Comparison of ENCODE assay signal across 26 mouse cellular contexts in genomic region chr11:30131640-30132039, GRCm38 (mm10).
DNase-seq lines count a peak whose midpoint lies in the region; ATAC-seq and TF ChIP-seq lines count a peak whose summit lies in the region.
"Had no signal": no experiment of that assay in that cellular context is flagged by ENCODE, and none has a peak within 500 bp of the region (broad histone marks: within the 10 kb centered on the region; RNA-seq: fewer than 3 reads in every experiment).

No protein-coding gene starts in this region.

- H3K4me3 ChIP-seq in embryonic facial prominence, embryonic 11.5 days (ENCODE audit: low read depth, low read length): no peak overlapping the region
- H3K4me3 ChIP-seq in embryonic facial prominence, embryonic 10.5 days: no peak overlapping the region
- H3K4me3 ChIP-seq in heart, embryonic 13.5 days: no peak overlapping the region
- H3K4me3 ChIP-seq in liver, adult 2 months (ENCODE audit: insufficient read depth, low read depth, low read length): no peak overlapping the region
- no peak overlapping the region for H3K4me3 ChIP-seq in liver, postnatal 0 days (ENCODE audit: low read depth, low read length)
- H3K4me3 ChIP-seq: embryonic facial prominence, embryonic 12.5 days; erythroblast, embryonic 14.5 days; forebrain, embryonic 12.5 days; forebrain, embryonic 15.5 days; heart, adult 2 months had no signal

- no peak for ATAC-seq in embryonic facial prominence, embryonic 11.5 days (replicated peaks; ENCODE audit: insufficient number of reproducible peaks, low FRiP score, low TSS enrichment, low read depth)
- ATAC-seq in heart, embryonic 13.5 days (ENCODE audit: extremely low read depth, insufficient number of reproducible peaks, low FRiP score, low TSS enrichment): no peak; the same call in 1 of the 2 replicates
- no peak for ATAC-seq in liver, postnatal 0 days
- ATAC-seq: activated CD4-positive, CD25-positive, alpha-beta regulatory T cell, adult 4 months; forebrain, embryonic 15.5 days; hindbrain, postnatal 0 days; inflammation-experienced regulatory T-cells, adult 6 months; intestine, embryonic 16.5 days had no signal

- H3K36me3 ChIP-seq in embryonic facial prominence, embryonic 11.5 days (replicated peaks; ENCODE audit: control insufficient read depth, insufficient read depth, low read depth, low read length): peaks cover 5% of the 10 kb centered on the region
- peaks cover 93% of the 10 kb centered on the region for H3K36me3 ChIP-seq in embryonic facial prominence, embryonic 10.5 days (replicated peaks)
- peaks cover 100% of the 10 kb centered on the region for H3K36me3 ChIP-seq in heart, embryonic 13.5 days
- peaks cover 63% of the 10 kb centered on the region for H3K36me3 ChIP-seq in liver, adult 2 months (ENCODE audit: control insufficient read depth, insufficient read depth, low read length)
- H3K36me3 ChIP-seq in liver, postnatal 0 days (replicated peaks; ENCODE audit: insufficient read depth, low read length): peaks cover 63% of the 10 kb centered on the region

- no peak for TF ChIP-seq CTCF in liver, adult 2 months (IDR thresholded peaks at IDR 0.05; ENCODE audit: low read depth, low read length)
- no peak for TF ChIP-seq CTCF in liver, postnatal 0 days (IDR thresholded peaks at IDR 0.05; ENCODE audit: low read depth)

- WGBS in embryonic facial prominence, embryonic 11.5 days: 70% methylated on average over 4 of the region's 4 CpGs
- 82% methylated on average over 4 of the region's 4 CpGs for WGBS in embryonic facial prominence, embryonic 10.5 days
- 52% methylated on average over 4 of the region's 4 CpGs for WGBS in heart, embryonic 13.5 days
- WGBS in liver, adult 2 months: 81% methylated on average over 4 of the region's 4 CpGs
- 64% methylated on average over 4 of the region's 4 CpGs for WGBS in liver, postnatal 0 days (ENCODE audit: insufficient replicate concordance)

- H3K4me2 ChIP-seq in embryonic facial prominence, embryonic 11.5 days (ENCODE audit: low read depth, low read length): no peak overlapping the region
- no peak overlapping the region for H3K4me2 ChIP-seq in heart, embryonic 13.5 days
- no peak overlapping the region for H3K4me2 ChIP-seq in liver, postnatal 0 days (ENCODE audit: low read depth, low read length)
- H3K4me2 ChIP-seq: embryonic facial prominence, embryonic 12.5 days; forebrain, embryonic 12.5 days; forebrain, embryonic 15.5 days; hindbrain, embryonic 14.5 days had no signal

- no peaks in the 10 kb centered on the region for H3K4me1 ChIP-seq in embryonic facial prominence, embryonic 11.5 days (ENCODE audit: control insufficient read depth, insufficient read depth, low read length)
- H3K4me1 ChIP-seq in embryonic facial prominence, embryonic 10.5 days: no peaks in the 10 kb centered on the region
- H3K4me1 ChIP-seq in heart, embryonic 13.5 days: peaks cover 27% of the 10 kb centered on the region
- peaks cover 2% of the 10 kb centered on the region; the same call in 1 of the 2 replicates for H3K4me1 ChIP-seq in liver, adult 2 months (ENCODE audit: control insufficient read depth, insufficient read depth, low read length)
- no peaks in the 10 kb centered on the region for H3K4me1 ChIP-seq in liver, postnatal 0 days (ENCODE audit: insufficient read depth)
- H3K4me1 ChIP-seq: embryonic facial prominence, embryonic 12.5 days; forebrain, embryonic 12.5 days; forebrain, embryonic 15.5 days had no signal

- no peaks in the 10 kb centered on the region for H3K79me2 ChIP-seq in liver, adult 2 months (ENCODE audit: control insufficient read depth, insufficient read depth, low read length)

- H3K27me3 ChIP-seq in embryonic facial prominence, embryonic 11.5 days (ENCODE audit: control insufficient read depth, insufficient read depth, low read length): no peaks in the 10 kb centered on the region
- no peaks in the 10 kb centered on the region for H3K27me3 ChIP-seq in embryonic facial prominence, embryonic 10.5 days (replicated peaks; ENCODE audit: low read depth, poor library complexity, severe bottlenecking)
- no peaks in the 10 kb centered on the region for H3K27me3 ChIP-seq in heart, embryonic 13.5 days (replicated peaks)
- no peaks in the 10 kb centered on the region for H3K27me3 ChIP-seq in liver, adult 2 months (ENCODE audit: control insufficient read depth, insufficient read depth, low read length)
- H3K27me3 ChIP-seq in liver, postnatal 0 days (ENCODE audit: insufficient read depth, low read length): no peaks in the 10 kb centered on the region
- H3K27me3 ChIP-seq: embryonic facial prominence, embryonic 12.5 days; forebrain, embryonic 12.5 days; forebrain, embryonic 15.5 days had no signal

- no peak overlapping the region for H3K27ac ChIP-seq in embryonic facial prominence, embryonic 11.5 days (replicated peaks; ENCODE audit: low read depth, low read length)
- no peak overlapping the region for H3K27ac ChIP-seq in embryonic facial prominence, embryonic 10.5 days (replicated peaks)
- peak overlapping the region; percentile 37 for H3K27ac ChIP-seq in heart, embryonic 13.5 days (replicated peaks)
- no peak overlapping the region for H3K27ac ChIP-seq in liver, adult 2 months (replicated peaks; ENCODE audit: insufficient read depth, low read depth, low read length)
- H3K27ac ChIP-seq in liver, postnatal 0 days (ENCODE audit: low read depth): no peak overlapping the region
- H3K27ac ChIP-seq: embryonic facial prominence, embryonic 12.5 days; forebrain, embryonic 12.5 days; forebrain, embryonic 15.5 days; hindbrain, embryonic 14.5 days; hindbrain, postnatal 0 days had no signal

- TF ChIP-seq POLR2A in liver, adult 2 months (IDR thresholded peaks at IDR 0.05; ENCODE audit: extremely low read depth, insufficient read depth, low read length): no peak

- no peaks in the 10 kb centered on the region for H3K9me3 ChIP-seq in embryonic facial prominence, embryonic 11.5 days (replicated peaks; ENCODE audit: control insufficient read depth, low read length)
- H3K9me3 ChIP-seq in embryonic facial prominence, embryonic 10.5 days: no peaks in the 10 kb centered on the region
- H3K9me3 ChIP-seq in heart, embryonic 13.5 days: no peaks in the 10 kb centered on the region
- H3K9me3 ChIP-seq in liver, postnatal 0 days (ENCODE audit: low read length): no peaks in the 10 kb centered on the region
- H3K9me3 ChIP-seq: embryonic facial prominence, embryonic 12.5 days; forebrain, embryonic 12.5 days; forebrain, embryonic 15.5 days had no signal

- peak; percentile 17 for DNase-seq in embryonic facial prominence, embryonic 11.5 days (ENCODE audit: low spot score)
- DNase-seq in embryonic facial prominence, embryonic 10.5 days (ENCODE audit: low spot score): no peak
- DNase-seq in heart, adult 9 months (ENCODE audit: low spot score in 2 of 2): no peak
- peak; percentile 10 for DNase-seq in liver, adult 2 months (ENCODE audit: extremely low read depth, low read depth, low spot score)
- DNase-seq in liver, postnatal 0 days: no peak
- DNase-seq: adrenal gland, adult 8-10 months; adrenal gland, postnatal 25 days; cerebellum, adult 11-12 months; cerebellum, adult 8-10 months; cerebellum, postnatal 10 days; cerebellum, postnatal 36 days; embryo, embryonic 11 days; gastrocnemius, postnatal 25 days; heart, adult 2 months; heart, postnatal 36 days; kidney, adult 18-20 months had no signal

- TF ChIP-seq EP300 in liver, postnatal 0 days (IDR thresholded peaks at IDR 0.05; ENCODE audit: low read depth): no peak

- H3K9ac ChIP-seq in embryonic facial prominence, embryonic 11.5 days (replicated peaks; ENCODE audit: low read length): no peak overlapping the region
- H3K9ac ChIP-seq in heart, embryonic 13.5 days: no peak overlapping the region
- no peak overlapping the region for H3K9ac ChIP-seq in liver, adult 2 months (ENCODE audit: low read depth, low read length)
- no peak overlapping the region for H3K9ac ChIP-seq in liver, postnatal 0 days (replicated peaks)
- H3K9ac ChIP-seq: embryonic facial prominence, embryonic 12.5 days; forebrain, embryonic 12.5 days; forebrain, embryonic 15.5 days; hindbrain, embryonic 14.5 days had no signal

Comparison
In these comparisons a context has a peak if more than half of its experiments do, and no peak if none do; other contexts are left out.
1. DNase-seq: peak in embryonic facial prominence, embryonic 11.5 days (single experiment) and liver, adult 2 months (single experiment); none in embryonic facial prominence, embryonic 10.5 days (single experiment), heart, adult 9 months (0 of 2) and liver, postnatal 0 days (single experiment).